Mouse (Mus musculus): ENCODE data around the gene Fate1. TPM values are rescaled to one million over a fixed set of nuclear protein-coding genes. Genes with fewer than 3 reads are reported as not detected.

Fate1 gene
- polyA plus RNA-seq, 1 experiment = not detected

DNA sequence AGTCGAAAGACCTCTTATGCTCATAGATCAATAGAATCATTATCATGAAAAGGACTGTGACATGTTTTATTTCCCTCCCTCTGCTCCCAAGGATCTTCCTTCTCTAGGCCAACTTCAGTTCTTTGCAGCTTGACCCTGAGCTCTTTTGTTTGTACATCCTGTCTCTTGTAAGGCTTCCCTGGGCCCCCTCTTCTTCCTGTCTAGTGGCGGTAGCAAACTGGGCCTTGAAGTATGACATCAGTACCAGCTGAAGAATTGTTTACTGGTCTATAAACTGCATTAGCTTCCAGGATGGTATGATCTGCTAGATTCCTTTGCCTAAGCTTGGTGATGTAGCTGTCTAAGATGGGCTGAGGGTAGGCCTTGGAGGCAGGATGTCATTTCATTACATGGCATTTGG lies 8.5 kb downstream of the Fate1 start:
- Histone ChIP-seq H3K4me3 (ENCODE audit: insufficient read depth, low read length) (no peak overlapping the region), H3K27ac (ENCODE audit: insufficient read depth, low read length) (no peak overlapping the region), H3K4me1 (ENCODE audit: control insufficient read depth, insufficient read depth, low read length) (no peaks in the 10 kb centered on the region)
- no peak for TF ChIP-seq CTCF (IDR thresholded peaks at IDR 0.05; ENCODE audit: borderline replicate concordance, insufficient read depth, low read length)

DNA sequence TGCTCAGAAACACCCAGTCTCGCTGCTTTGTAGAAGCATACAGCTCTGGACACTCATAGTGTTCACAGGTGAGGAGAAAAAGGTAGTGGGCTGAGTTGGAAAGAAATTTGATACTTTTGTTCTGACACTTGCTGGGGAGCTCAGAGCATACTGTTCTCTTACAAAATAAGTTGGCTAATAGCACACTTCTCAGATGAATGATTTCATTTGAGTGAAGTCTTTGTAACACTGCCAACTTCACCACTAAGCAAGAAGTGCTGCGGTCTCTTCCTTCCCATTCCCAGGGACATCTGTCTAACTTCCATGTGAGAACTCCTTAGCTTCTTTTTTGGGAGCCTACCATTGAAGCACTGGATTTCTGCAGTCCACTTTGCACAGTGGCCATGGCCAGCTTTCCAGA lies 10.4 kb downstream of the Fate1 start:
- TF ChIP-seq CTCF (IDR thresholded peaks at IDR 0.05; ENCODE audit: borderline replicate concordance, insufficient read depth, low read length) (no peak), POLR2A (IDR thresholded peaks at IDR 0.05; ENCODE audit: low read depth, low read length) (no peak)
- Histone ChIP-seq H3K27ac (ENCODE audit: insufficient read depth, low read length) (no peak overlapping the region), H3K4me3 (ENCODE audit: insufficient read depth, low read length) (no peak overlapping the region), H3K4me1 (ENCODE audit: control insufficient read depth, insufficient read depth, low read length) (no peaks in the 10 kb centered on the region)

DNA sequence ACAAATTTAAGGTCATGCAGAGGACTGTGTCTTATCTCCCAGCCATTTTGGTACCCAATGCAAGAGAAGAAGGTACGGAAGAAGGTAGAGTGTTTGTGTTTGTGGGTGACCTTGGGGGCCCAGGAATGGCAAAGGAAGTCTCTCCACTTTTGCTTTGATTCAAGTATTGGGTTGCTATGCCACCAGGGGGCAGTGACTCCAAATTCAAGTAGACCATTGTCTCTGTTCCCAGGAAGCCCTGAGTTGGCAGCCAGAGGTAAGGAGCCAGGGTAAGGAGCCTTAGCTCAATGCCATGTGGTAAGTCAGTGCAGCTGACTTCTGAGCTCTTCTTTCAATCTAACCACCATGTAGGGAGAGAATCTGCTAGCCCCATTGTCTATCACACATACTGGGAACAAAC lies 11.0 kb downstream of the Fate1 start:
- no peak overlapping the region for H3K4me3 ChIP-seq (ENCODE audit: insufficient read depth, low read length)
- no peaks in the 10 kb centered on the region for H3K4me1 ChIP-seq (ENCODE audit: control insufficient read depth, insufficient read depth, low read length)
- TF ChIP-seq CTCF (IDR thresholded peaks at IDR 0.05; ENCODE audit: borderline replicate concordance, insufficient read depth, low read length) (no peak), POLR2A (IDR thresholded peaks at IDR 0.05; ENCODE audit: low read depth, low read length) (no peak)
- no peak overlapping the region for H3K27ac ChIP-seq (ENCODE audit: insufficient read depth, low read length)

DNA sequence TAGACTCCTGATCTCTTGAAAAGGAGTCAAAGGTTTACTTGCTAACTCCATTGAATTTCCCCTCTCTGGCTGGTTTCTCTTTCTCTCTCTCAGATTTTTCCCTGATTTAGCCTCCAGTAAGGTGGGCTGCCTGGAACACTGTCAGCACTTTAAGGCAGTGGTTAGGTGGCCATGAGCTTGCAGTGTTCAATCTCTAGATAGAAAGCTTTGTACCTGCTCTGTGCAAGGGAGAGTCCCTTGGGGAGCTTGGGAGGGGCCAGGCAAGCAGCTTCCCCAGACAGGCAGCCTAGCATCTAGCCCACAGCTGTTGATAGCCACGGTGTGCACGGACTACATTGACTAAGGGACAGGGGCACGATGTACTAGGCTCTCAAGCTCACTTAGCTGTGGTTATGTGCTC lies 18.8 kb downstream of the Fate1 start, which contains the start of gene Cnga2:
TSS of gene Cnga2 (plus strand) at position 301 of the 400 bp plus-strand sequence.
- Histone ChIP-seq H3K27ac (ENCODE audit: insufficient read depth, low read length) (no peak within 1 kb of the TSS), H3K4me3 (ENCODE audit: insufficient read depth, low read length) (no peak within 1 kb of the TSS), H3K4me1 (ENCODE audit: control insufficient read depth, insufficient read depth, low read length) (no peaks in the 10 kb centered on the region)
- no peak for TF ChIP-seq POLR2A (IDR thresholded peaks at IDR 0.05; ENCODE audit: low read depth, low read length)
- no peak for TF ChIP-seq CTCF (IDR thresholded peaks at IDR 0.05; ENCODE audit: borderline replicate concordance, insufficient read depth, low read length)

DNA sequence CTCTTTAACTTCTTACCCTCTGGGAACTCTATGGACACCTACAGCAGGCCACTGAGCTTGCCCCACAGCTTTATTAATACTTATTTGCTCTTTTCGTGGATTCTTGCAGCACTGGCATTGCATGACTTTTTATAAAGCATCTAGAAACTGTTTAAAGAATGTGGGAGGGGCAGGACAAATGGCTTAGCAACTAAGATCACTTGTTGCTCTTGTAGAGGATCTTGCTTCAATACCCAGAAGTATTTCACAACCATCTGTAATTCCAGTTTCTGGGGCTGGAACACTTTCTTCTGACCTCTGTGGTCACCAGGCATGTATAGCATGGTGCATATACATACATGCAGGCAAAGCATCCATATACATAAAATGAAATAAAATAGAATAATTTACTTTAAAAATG lies 23.2 kb downstream of the Fate1 start:
- no peak overlapping the region for H3K4me3 ChIP-seq (ENCODE audit: insufficient read depth, low read length)
- TF ChIP-seq CTCF (IDR thresholded peaks at IDR 0.05; ENCODE audit: borderline replicate concordance, insufficient read depth, low read length) = no peak
- no peak for TF ChIP-seq POLR2A (IDR thresholded peaks at IDR 0.05; ENCODE audit: low read depth, low read length)
- H3K4me1 ChIP-seq (ENCODE audit: control insufficient read depth, insufficient read depth, low read length) = no peaks in the 10 kb centered on the region
- no peak overlapping the region for H3K27ac ChIP-seq (ENCODE audit: insufficient read depth, low read length)

DNA sequence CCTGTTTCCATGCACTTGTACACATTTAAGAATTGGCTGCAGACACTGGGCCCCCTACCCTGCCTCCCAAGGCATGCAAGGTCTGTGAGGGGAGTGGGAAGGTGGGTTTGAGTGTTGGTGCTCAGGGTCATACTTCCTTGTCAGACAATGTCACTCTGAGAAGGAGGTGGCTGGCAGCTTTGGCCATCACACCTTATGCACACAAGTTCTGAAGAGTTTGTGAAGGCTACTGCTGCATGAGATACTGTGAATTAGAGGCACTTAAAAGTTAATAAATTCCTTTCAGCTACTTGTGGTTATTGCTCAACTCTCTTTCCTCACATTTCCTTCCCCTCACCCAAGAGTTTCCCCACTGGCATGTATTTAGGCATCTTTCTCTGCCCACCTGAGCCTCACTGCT lies 37.1 kb downstream of the Fate1 start:
- no peaks in the 10 kb centered on the region for H3K4me1 ChIP-seq (ENCODE audit: control insufficient read depth, insufficient read depth, low read length)
- TF ChIP-seq CTCF (IDR thresholded peaks at IDR 0.05; ENCODE audit: borderline replicate concordance, insufficient read depth, low read length) = no peak
- no peak for TF ChIP-seq POLR2A (IDR thresholded peaks at IDR 0.05; ENCODE audit: low read depth, low read length)
- H3K27ac ChIP-seq (ENCODE audit: insufficient read depth, low read length) = no peak overlapping the region
- H3K4me3 ChIP-seq (ENCODE audit: insufficient read depth, low read length) = no peak overlapping the region

DNA sequence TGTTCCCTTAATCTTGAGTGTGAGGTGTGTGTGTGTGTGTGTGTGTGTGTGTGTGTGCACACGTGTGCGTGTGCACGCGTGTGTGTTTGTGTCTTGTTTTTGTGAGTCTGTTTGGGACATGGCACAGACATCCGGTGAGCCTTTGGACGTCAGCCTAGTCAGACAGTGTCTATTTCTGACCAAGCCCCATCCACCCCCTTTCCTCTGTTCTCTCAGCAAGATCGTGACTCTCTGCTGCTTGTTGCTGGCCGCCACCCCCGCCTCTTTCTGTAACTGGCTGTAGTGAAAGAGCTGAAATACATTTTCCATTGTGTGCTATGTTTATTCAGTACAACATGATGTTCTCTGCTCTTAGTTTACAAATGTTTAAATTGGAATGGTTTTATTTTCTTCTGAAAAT lies 39.5 kb downstream of the Fate1 start:
- no peak for TF ChIP-seq CTCF (IDR thresholded peaks at IDR 0.05; ENCODE audit: borderline replicate concordance, insufficient read depth, low read length)
- no peak for TF ChIP-seq POLR2A (IDR thresholded peaks at IDR 0.05; ENCODE audit: low read depth, low read length)
- no peak overlapping the region for H3K4me3 ChIP-seq (ENCODE audit: insufficient read depth, low read length)
- no peak overlapping the region for H3K27ac ChIP-seq (ENCODE audit: insufficient read depth, low read length)

DNA sequence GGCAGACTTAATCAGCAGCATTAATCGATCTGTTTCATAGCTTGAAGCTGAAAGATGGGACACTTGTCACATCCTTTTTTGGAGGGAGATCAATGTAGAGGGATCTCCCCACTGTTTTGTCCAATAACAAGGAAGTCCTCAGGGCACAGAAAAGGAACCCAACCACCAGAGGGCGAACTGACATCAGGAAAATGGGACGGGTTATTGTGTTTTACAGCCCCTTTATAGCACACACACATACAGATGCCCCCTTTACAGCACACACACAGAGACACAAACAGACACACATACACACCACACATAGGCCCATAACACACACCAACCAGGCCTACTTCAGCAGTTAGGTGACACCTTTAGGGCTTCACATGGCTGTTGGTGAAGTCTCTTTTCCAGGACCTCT lies 40.0 kb downstream of the Fate1 start:
- no peaks in the 10 kb centered on the region for H3K4me1 ChIP-seq (ENCODE audit: control insufficient read depth, insufficient read depth, low read length)
- TF ChIP-seq POLR2A (IDR thresholded peaks at IDR 0.05; ENCODE audit: low read depth, low read length) = no peak
- no peak for TF ChIP-seq CTCF (IDR thresholded peaks at IDR 0.05; ENCODE audit: borderline replicate concordance, insufficient read depth, low read length)
- no peak overlapping the region for H3K27ac ChIP-seq (ENCODE audit: insufficient read depth, low read length)
- no peak overlapping the region for H3K4me3 ChIP-seq (ENCODE audit: insufficient read depth, low read length)

More for the DNA sequence above, 39.5 kb downstream of the Fate1 start:
- no peaks in the 10 kb centered on the region for H3K4me1 ChIP-seq (ENCODE audit: control insufficient read depth, insufficient read depth, low read length)

DNA sequence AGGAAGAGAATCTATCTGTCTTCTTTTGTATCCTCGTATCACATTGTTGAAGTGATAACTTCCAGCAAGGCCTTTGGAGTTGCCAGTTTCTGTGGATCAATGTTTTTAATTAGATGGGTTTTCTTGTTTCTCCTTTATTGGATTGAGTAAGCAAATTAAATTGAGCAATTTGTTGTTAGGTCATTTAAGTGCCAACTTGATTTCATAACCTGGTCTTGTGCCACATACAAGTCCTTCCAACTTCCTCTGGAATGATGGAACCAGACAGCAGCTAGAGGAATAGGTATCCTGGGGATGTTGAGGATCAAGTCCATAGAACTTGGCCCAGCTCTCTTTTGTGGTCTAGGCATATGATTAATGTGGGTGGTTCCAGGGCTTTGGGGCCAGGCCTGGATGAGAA lies 49.5 kb downstream of the Fate1 start:
- H3K27ac ChIP-seq (ENCODE audit: insufficient read depth, low read length) = no peak overlapping the region
- no peak for TF ChIP-seq POLR2A (IDR thresholded peaks at IDR 0.05; ENCODE audit: low read depth, low read length)
- no peak for TF ChIP-seq CTCF (IDR thresholded peaks at IDR 0.05; ENCODE audit: borderline replicate concordance, insufficient read depth, low read length)
- H3K4me1 ChIP-seq (ENCODE audit: control insufficient read depth, insufficient read depth, low read length) = no peaks in the 10 kb centered on the region
- no peak overlapping the region for H3K4me3 ChIP-seq (ENCODE audit: insufficient read depth, low read length)

DNA sequence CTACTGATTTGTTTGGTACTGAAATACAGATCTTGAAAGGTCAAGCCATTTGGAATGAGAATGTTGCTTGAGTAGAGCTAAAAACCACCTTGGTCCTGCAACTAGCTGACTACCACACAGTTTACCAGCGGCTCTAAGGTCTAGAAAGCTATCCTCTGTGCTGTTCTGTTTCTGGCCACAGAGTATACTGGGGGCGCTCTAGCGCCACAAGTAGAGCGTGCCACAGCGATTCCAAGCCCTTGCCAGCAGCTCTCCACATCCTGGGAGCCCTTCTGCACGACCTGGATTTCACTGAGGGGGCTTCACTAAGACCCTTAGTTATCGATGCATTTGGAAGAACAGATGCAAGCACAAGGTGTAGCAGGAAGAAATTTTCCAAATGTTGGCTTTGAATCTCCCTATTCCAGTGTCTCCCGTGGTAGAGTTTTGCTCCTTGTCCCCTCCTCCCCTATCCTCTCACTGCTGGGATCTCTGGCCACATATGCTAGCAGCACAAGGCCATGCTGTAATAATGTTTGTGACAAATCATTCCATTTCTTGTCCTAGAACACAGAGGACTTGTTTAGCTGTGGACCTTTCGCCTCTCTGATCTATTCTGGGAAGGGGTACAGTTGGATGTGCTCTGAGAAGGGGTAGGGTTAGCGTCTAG lies 50.1 kb downstream of the Fate1 start:
- Histone ChIP-seq H3K27ac (ENCODE audit: insufficient read depth, low read length) (no peak overlapping the region), H3K4me1 (ENCODE audit: control insufficient read depth, insufficient read depth, low read length) (no peaks in the 10 kb centered on the region)

More for the DNA sequence above, 50.1 kb downstream of the Fate1 start:
- TF ChIP-seq CTCF (IDR thresholded peaks at IDR 0.05; ENCODE audit: borderline replicate concordance, insufficient read depth, low read length) (peak; percentile 30; the same call in 1 of the 2 replicates), POLR2A (IDR thresholded peaks at IDR 0.05; ENCODE audit: low read depth, low read length) (no peak)
- no peak overlapping the region for H3K4me3 ChIP-seq (ENCODE audit: insufficient read depth, low read length)
